Mouse (Mus musculus): ENCODE results near the gene Per2.

Gene Per2

DNA sequence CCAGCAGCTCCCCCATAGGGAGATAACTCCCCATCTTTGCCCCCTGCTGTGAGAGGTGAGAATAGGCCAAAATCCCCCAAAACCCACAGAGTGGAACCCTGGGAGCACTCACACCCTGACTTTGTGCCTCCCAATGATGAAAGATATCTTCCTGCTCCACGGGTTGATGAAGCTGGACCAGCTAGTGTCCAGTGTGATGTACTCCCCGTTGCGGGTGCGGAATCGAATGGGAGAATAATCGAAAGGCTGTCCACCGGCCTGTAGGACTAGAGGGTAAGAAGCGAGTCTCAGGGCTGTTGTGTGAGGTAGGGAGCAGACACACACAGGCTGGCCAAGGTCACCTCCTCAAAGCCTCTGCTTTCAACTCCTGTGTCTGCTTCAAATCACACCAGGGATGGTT, 24.2 kb downstream of the Per2 start:
- no peak for DNase-seq (ENCODE audit: low read depth)

GRCm38 (mm10) chr1:91430761-91431160, 28.4 kb downstream of the Per2 start:
- DNase-seq (ENCODE audit: low read depth), result no peak

- DNase-seq (ENCODE audit: low read depth), result no peak
Observed at GRCm38 (mm10) chr1:91429212-91429611, 29.9 kb downstream of the Per2 start.

GRCm38 (mm10) chr1:91428614-91429013, 30.5 kb downstream of the Per2 start:
- peak; percentile 97 for DNase-seq (ENCODE audit: low read depth)

- no peak for DNase-seq (ENCODE audit: low read depth)
Observed at GRCm38 (mm10) chr1:91426397-91426796, 32.7 kb downstream of the Per2 start.

DNA sequence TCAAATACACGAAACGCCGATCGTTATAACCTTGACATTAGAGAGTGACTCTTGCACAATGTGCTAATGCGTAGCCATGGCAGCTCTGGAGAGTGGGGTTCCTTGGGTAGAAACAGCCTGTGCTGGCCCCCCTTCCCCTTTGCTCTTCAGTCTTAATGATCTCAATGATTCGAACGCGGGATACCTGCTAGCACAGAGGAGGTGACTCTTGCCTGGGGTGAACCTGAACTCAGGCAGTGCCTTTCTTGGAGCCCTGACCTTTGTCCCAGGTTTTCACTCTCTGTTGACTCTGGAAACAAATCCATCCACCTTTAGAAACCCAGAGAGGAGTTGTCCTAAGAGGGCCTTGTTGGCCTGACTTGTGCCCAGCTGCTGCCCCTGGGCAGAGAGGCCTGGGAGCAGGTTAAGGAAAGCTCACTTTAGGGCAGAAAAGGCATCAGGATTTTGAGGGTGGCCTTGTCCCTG, 38.5 kb downstream of the Per2 start:
- no peak for DNase-seq (ENCODE audit: low read depth)

DNA sequence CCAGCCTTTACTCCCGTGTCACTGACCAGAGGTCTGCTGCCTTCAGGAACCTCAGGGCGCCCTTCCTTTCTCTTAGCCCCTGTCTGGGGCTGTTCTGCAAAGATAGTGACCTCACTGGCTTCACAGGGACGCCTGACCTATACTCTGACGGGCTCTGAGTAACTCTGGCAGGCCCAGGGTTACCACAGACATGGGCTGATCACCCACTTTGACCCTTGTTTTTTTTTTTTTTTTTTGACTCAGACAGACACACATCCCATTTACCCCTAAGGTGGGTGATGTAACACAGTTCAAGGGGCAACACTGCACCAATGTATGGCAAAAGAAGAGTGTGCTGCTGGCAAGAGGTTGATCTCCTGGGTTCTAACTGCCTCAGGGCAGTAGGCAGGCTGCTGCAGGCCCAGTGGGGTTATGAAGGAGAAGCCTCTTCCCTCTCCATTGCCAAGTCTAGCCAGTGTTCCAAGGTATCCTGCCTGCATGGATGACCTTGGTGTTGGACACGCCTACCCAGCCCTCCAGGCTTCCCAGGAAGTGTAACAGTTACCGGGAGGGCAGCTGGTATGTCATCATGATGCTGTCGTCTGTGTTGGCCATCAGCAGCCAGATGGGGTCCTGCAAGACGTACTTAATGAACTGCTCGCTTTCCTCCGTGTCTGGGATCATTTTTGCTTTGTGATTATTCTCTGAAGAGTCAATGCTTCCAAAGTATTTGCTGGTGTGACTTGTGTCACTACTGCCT, 39.1 kb downstream of the Per2 start:
- no peak for DNase-seq (ENCODE audit: low read depth)

- no peak for DNase-seq (ENCODE audit: low read depth)
Observed at GRCm38 (mm10) chr1:91417991-91418390, 41.1 kb downstream of the Per2 start.

DNA sequence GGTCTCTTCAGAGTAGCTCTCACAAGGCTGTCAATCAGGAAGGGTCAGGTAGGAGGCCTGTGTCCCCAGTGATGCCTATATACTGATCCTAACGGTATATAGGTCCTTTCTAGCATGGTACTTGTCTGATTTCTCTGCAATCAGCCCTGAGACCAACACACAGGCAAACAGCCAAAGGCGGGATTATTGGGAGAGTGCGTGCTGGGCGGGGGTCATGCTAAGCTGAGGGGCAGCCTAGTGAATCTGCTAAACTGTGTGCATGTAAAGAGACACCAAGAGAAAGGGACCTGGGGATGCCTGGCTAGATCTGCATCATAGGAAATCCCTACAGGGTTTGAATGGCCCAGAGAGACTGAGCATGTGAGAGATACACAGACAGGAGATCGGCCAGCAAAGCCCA, 43.8 kb downstream of the Per2 start:
- DNase-seq (ENCODE audit: low read depth), result no peak

- no peak for DNase-seq (ENCODE audit: low read depth)
Observed at GRCm38 (mm10) chr1:91414903-91415302, 44.2 kb downstream of the Per2 start.

DNA sequence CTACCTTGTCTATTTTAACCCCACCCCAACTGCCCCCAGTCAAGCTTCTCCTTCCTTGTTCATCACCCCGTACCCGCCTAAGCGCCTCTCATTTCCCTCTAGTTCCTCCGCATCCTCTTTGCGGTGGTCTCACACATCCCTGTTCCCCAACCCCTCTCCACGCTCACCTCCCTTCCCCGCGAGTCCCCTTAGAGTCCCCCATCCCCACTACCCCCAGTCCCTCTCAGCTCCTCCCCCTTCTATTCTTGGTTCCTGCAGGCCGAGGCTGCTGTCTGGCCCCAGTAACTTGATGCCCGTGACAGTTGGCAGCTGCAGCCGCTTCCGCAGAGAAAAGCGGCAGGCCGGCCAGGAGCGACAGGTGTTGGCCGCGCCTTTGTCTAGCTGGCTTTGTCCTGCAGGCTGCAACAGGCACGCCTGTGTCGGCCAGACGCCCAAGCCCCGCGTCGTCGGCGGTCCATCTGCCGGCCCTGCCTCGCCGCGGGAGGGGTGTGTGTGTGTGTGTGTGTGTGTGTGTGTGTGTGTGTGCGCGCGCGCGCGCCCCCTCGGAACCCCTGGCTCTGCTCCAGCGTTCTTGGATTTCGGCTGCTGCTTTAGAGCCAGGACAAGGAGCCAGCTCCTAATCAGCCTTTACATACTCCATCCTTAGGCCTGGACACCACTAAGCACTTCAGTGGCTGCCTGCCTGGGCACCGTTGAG, 45.1 kb downstream of the Per2 start, which contains the start of gene Hes6:
Gene Hes6 (minus strand): TSS at position 141 of the 697 bp plus-strand sequence.
- peak; percentile 84 for DNase-seq (ENCODE audit: low read depth)

DNA sequence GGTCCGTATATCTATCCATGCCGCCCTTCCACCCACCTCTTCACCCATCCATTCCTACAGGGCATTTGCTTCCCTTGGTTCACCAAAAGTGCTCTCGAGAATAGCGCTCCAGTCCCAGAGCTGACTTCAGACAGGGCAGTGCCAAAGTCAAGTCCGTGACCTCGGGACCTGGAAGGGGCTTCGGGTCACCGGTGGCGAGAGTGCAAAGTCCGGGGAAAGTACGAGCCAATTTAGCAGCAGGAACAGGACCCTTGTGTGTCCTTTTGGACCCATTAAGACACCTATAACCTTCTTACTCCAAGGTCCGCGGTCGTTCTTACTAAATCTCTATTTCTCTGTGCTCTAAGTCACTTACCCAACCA, 45.6 kb downstream of the Per2 start:
- DNase-seq (ENCODE audit: low read depth), result no peak

GRCm38 (mm10) chr1:91413030-91413506, 46.1 kb downstream of the Per2 start:
- DNase-seq (ENCODE audit: low read depth), result peak; percentile 96

DNA sequence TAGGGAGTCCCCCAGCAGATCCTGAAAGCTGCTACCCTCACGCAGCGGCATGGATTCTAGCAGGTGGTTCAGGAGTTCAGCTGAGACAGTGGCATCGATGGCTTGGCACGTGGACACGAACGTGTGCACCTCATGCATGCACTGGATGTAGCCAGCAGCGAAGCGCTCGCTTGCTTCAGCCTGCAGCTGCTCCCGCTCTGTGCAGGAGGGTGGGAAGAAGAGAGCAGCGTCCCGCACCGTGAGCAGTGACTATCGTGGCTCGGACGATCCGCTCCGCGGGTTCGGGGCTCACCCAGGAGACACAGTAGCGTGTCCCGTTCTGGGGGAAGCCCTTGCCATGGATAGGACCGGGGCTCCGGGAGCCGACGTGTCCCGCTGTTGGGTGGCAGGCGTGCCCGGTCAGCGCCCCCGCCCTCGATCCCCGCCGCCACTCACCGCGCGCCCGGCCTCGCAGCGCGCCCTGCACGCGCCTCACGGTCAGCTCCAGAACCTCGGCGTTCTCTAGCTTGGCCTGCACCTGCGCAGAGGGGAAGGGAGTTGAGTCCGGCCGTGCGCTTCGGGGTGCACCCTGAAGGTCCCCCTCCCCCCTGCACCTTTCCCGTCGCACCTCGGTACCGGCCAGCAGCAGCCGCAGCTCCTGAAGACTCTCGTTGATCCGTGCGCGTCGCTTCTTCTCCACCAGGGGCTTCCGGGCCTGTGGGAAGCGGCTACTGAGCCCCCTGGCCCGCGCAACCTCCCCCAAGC, 46.7 kb downstream of the Per2 start:
- no peak for DNase-seq (ENCODE audit: low read depth)

DNA sequence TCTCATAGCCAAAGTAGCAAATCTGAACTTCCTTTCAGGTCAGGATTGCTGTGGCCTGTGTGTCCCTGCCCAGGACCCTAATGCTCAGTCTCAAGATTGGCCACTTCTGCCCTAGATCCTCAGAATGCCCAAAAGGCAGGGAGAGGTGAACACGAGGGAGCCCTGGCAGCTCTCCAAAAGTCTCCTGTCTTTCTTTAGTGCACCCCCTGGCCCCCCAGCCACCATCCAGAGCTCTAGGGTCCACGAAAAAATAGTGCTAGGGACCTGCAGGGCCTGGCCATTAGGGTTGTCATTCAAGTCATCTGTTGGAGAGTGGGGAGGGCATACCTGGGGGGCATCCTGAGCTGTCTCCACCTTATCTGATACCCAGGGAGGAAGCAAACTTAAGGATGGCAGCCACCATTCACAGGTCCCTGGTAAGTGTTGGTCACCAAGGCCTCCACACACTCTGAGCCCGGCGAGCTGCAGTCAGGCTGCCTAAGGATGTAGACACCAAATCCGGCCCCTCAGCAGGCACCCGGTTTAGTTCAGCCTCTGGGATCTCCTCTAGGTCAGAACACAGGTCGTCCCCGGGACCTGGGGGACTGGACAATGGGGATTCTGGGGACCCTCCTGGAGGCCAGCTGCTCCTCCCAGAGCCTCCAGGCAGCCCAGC, 47.4 kb downstream of the Per2 start:
- no peak for DNase-seq (ENCODE audit: low read depth)

- no peak for DNase-seq (ENCODE audit: low read depth)
Observed at GRCm38 (mm10) chr1:91407819-91408218, 51.3 kb downstream of the Per2 start.

DNA sequence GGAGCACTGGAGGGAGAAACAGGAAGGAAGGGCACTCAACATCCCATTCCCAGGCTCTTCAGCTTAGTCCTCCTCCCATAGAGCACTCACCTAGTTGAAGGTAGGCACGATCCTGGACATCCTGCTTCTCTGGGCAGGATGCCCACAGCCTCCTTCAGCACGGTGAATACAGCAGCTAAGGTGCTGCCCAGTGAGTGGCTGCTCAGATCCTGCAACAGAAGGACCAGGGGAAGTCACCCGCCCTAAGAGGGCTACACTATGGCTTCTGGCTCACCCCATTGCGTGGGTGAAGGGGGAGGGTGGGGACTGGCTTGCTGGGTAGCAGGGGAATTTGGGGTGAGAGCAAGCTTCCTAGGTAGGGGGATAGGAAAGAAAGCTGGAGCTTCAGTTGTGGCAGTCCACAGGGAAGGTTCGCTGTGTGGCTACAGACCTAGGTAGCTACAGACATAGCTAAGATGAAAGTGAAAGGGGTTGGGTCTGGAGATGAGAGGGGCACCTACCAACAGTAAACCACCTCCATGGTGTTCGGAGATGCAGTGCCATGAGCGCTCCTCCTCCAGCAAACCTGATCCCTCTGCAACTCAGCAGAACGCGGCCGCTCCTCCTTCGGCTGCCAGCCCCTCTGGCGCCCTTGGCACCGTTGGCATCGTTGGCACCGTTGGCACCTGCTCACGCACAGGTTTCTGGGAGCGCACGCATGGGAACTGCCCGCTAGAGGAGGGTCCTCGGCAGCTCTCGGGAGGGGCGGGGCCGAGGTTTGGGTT, 53.5 kb downstream of the Per2 start:
- DNase-seq (ENCODE audit: low read depth), result no peak

- peak; percentile 45 for DNase-seq (ENCODE audit: low read depth)
Observed at GRCm38 (mm10) chr1:91404976-91405375, 54.1 kb downstream of the Per2 start.

GRCm38 (mm10) chr1:91398260-91399062, 60.7 kb downstream of the Per2 start, which contains the start of gene Ilkap:
TSS of gene Ilkap (minus strand) at chr1:91398815.
- peak; percentile 97 for DNase-seq (ENCODE audit: low read depth)

- peak; percentile 50 for DNase-seq (ENCODE audit: low read depth)
Observed at GRCm38 (mm10) chr1:91397927-91398259, 61.2 kb downstream of the Per2 start.

DNA sequence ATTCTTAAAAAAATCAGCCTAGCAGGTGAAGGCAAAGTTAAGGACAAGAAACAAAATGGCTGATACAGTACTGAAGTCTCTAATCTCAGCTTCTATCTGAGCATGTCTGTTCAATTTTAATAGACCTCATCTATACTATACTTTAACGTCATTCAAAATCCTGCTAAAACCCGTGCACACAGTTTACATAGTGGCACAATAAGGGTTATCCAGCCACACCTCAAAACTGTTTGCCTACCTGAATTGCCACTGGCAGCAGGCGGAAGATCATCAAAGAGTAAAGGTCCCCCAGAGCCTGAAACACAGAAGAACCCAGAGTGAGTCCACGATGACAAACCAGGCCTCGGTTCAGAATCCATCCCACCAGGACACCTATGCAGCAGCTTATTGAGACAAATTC, 68.8 kb downstream of the Per2 start:
- no peak for DNase-seq (ENCODE audit: low read depth)
